Mouse (Mus musculus): ENCODE data around the gene Chst3. TPM values are rescaled to one million over a fixed set of nuclear protein-coding genes. Genes with fewer than 3 reads are reported as not detected.

Chst3 gene
- polyA plus RNA-seq (2016; fragmentation: Nextera tagmentation; extraction: Ambion mirVana), result 3.2 and 3.7 TPM in 2 replicates

DNA sequence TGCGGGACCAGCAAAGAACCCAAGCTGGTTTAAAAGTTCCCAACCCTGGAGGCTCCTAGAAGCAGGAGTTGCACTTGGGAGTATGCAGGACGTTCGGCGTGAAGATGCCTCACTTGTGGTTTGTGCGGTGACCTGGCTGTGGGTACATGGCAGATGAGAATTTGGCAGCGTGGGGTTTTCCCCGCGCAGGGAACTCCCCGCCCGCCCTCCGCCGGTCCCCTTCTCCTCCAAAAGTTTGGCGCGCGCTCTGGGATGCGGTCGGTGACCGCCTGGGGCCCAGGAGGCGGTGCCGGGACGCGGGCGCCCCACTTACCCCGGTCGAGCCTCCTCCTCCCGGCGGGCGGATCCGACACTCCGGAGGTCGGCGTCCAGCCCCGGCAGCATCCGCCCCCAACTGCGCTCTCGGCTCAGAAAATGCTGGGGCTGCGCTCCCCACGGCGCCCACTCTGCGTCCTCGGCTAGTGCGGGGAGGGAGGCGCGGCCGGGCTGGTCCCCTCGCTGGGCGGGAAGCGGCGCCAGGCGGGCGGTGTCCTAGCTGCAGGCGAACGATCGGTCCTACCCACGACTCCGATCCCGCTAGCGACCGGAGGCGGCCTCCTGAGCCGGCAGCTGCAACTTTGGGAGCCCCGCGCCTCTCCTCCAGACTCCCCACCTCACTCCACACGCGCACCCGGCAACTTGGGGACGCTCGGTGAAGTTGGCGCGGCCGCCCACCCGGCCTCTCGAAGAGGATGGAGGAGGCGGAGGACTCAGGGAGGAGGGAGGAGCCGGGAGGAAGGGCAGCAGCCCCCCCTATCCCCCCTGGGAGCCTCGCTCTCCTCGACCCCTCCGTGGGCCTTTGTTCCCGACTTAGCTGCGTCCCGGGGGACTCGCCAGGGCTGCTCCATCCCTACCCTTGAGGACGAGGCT lies at the start of gene Chst3:
Gene Chst3, minus strand, starts transcription at position 670 of the 909 bp plus-strand sequence.
- Histone ChIP-seq H3K36me3 (no peaks in the 10 kb centered on the region), H3K4me3 (peak within 1 kb of the TSS; percentile 47), H3K27me3 (peaks cover 18% of the 10 kb centered on the region), H3K27ac (peak within 1 kb of the TSS; percentile 60), H3K4me2 (replicated peaks) (peak within 1 kb of the TSS; percentile 67), H3K9me3 (replicated peaks) (no peaks in the 10 kb centered on the region), H3K4me1 (peaks cover 43% of the 10 kb centered on the region), H3K9ac (peak within 1 kb of the TSS; percentile 67)
- peak; percentile 81 for ATAC-seq (ENCODE audit: low FRiP score)
- under 1% methylated on average over 77 of the region's 83 CpGs for WGBS

DNA sequence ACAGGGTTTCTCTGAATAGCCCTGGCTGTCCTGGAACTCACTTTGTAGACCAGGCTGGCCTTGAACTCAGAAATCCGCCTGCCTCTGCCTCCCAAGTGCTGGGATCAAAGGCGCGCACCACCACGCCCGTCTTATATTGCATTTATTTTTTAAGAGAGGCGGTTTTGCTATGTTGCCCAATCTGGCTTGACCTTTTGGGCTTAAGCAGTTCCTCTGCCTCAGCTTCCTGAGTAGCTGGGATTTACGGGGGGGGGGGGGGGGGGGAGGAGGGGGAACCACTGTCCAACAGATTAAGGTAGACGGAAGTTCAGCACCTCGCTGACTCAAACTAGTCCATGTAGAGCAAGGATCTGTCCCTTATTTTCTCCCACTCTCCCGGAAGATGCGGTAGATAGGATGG lies 49.7 kb upstream of the Chst3 start:
- H3K36me3 ChIP-seq, result no peaks in the 10 kb centered on the region
- H3K9ac ChIP-seq, result no peak overlapping the region
- H3K27me3 ChIP-seq, result 0 out of 2 replicates have a peak, but pooled peaks cover 3% of the 10 kb centered on the region
- H3K4me2 ChIP-seq (replicated peaks), result no peak overlapping the region
- 85% methylated on average over 11 of the region's 11 CpGs for WGBS
- H3K4me1 ChIP-seq, result no peaks in the 10 kb centered on the region
- no peaks in the 10 kb centered on the region for H3K9me3 ChIP-seq (replicated peaks)
- no peak overlapping the region for H3K27ac ChIP-seq
- no peak for ATAC-seq (ENCODE audit: low FRiP score)
- no peak overlapping the region for H3K4me3 ChIP-seq

DNA sequence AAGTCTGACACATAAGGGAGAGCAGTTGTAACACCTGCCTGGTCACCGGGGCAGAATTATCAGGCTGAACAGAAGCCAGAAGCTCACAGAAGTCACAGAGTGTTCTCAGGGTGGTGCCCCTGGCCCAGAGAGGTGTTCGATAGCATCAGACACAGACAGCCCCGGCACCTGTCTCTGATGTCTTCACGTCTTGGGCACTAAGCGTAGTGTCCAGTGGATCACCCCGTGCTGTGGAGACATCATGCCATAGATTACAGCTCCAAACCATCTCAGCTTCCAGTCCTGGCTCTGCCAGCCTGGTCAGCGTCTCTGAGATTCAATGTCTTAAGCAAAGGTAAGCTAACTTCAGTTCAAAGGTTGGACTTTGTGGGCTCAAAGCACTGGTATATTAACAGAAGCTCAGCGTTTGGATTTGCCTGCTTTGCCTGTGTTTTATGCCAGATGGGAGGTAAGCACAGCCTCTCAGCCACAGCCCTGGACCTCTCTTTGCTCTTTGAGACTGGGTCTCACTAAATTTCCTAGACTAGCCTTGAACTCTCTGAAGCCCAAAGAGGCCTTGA lies 47.9 kb upstream of the Chst3 start:
- ATAC-seq (ENCODE audit: low FRiP score), result no peak
- Histone ChIP-seq H3K27me3 (no peaks in the 10 kb centered on the region), H3K4me2 (replicated peaks) (no peak overlapping the region), H3K9ac (no peak overlapping the region), H3K36me3 (no peaks in the 10 kb centered on the region), H3K4me1 (peaks cover 12% of the 10 kb centered on the region), H3K9me3 (replicated peaks) (no peaks in the 10 kb centered on the region), H3K4me3 (no peak overlapping the region), H3K27ac (no peak overlapping the region)
- WGBS, result 89% methylated on average over 8 of the region's 8 CpGs

DNA sequence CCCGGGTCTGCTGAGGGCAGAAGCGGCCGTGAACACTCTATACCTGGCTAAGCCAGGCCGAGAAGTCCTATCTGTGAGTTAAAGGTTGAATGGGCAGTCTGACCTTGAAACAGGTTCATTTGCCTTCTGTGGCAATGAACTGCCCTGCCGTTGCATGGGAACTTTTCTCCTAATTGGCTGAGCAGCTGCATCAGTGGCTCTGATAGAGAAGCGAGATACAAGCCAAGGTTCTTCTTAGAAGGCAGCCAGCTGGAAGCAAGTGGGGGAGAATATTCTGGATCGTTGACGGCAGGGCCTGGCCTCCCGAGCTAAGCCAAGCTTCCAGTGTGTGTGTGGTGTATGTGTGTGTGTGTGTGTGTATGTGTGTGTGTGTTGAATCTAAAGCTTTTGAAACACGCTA lies 46.2 kb upstream of the Chst3 start:
- no peaks in the 10 kb centered on the region for H3K9me3 ChIP-seq (replicated peaks)
- no peak overlapping the region for H3K9ac ChIP-seq
- no peaks in the 10 kb centered on the region for H3K36me3 ChIP-seq
- ATAC-seq (ENCODE audit: low FRiP score), result no peak
- H3K27me3 ChIP-seq, result no peaks in the 10 kb centered on the region
- H3K4me1 ChIP-seq, result peaks cover 12% of the 10 kb centered on the region
- no peak overlapping the region for H3K27ac ChIP-seq
- no peak overlapping the region for H3K4me2 ChIP-seq (replicated peaks)
- 86% methylated on average over 10 of the region's 10 CpGs for WGBS
- H3K4me3 ChIP-seq, result no peak overlapping the region

DNA sequence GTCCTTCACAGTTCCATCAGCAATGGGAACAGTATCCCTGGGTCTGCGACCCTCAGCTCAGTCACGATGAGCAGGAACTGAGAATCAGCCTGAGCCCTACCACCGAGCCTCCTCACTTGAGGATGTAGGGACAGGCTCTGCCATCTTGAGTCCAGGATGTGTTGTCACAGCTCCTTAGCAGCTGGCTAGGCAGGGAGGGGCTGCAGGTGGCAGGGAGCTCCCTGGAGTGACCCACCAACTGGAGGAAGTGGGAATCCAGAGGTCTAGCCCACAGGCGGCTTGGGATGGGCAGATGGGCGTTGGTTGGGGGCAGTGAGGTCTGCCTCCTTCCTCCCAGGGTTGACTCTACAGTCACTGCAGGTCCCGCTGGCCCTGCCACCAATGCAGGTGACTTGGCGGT lies 44.3 kb upstream of the Chst3 start:
- Histone ChIP-seq H3K27me3 (no peaks in the 10 kb centered on the region), H3K4me2 (replicated peaks) (no peak overlapping the region), H3K36me3 (no peaks in the 10 kb centered on the region), H3K4me1 (peaks cover 12% of the 10 kb centered on the region), H3K9ac (no peak overlapping the region), H3K9me3 (replicated peaks) (no peaks in the 10 kb centered on the region), H3K4me3 (no peak overlapping the region), H3K27ac (no peak overlapping the region)
- ATAC-seq (ENCODE audit: low FRiP score), result 0 out of 2 replicates have a peak, but pooled peaks have one; percentile 23
- WGBS, result 81% methylated on average over 7 of the region's 7 CpGs

DNA sequence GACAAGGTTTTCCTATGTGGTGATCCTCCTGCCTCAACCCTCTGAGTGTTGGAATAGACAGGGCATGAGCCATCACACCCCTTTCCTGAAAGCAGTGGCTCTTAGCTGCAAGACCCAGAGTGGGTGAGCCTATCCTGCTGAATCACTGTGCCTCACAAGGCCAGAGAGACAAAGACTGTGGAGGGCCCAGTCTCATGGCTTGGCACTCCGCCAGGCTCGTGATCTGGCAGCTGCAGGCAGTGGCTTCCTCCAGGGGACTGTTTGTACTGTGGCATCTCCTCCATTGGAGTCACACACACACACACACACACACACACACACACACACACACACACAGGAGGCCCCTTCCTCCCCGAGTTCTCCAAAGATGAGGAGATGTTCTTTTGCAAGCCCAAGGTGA lies 43.3 kb upstream of the Chst3 start:
- H3K4me3 ChIP-seq, result no peak overlapping the region
- H3K27ac ChIP-seq, result peak overlapping the region; percentile 62
- no peak overlapping the region for H3K4me2 ChIP-seq (replicated peaks)
- H3K9me3 ChIP-seq (replicated peaks), result no peaks in the 10 kb centered on the region
- H3K36me3 ChIP-seq, result no peaks in the 10 kb centered on the region
- ATAC-seq (ENCODE audit: low FRiP score), result peak; percentile 92
- peaks cover 12% of the 10 kb centered on the region for H3K4me1 ChIP-seq
- 36% methylated on average over 3 of the region's 3 CpGs for WGBS
- H3K27me3 ChIP-seq, result no peaks in the 10 kb centered on the region
- no peak overlapping the region for H3K9ac ChIP-seq

DNA sequence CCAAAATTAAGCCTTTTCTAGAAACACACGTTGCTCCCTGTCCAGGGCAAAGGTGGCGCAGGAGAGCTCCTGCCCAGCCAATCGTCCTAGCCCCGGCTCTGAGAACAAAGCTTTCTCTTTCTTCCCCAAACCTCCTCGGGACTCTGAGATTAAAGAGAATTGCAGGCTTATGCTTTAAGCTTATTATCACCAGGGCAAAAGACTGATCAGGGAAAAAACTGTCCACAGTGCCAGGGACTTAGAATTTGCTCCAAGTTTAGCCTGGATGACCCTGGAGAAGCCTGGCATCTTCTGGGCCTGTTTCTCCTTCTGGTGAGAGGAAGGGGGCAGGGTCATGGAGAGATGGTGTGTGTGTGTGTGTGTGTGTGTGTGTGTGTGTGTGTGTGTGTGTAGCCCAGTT lies 42.5 kb upstream of the Chst3 start:
- 36% methylated on average over 5 of the region's 5 CpGs for WGBS
- Histone ChIP-seq H3K9ac (no peak overlapping the region), H3K4me3 (no peak overlapping the region), H3K4me2 (replicated peaks) (no peak overlapping the region), H3K36me3 (no peaks in the 10 kb centered on the region), H3K4me1 (peaks cover 12% of the 10 kb centered on the region), H3K27me3 (no peaks in the 10 kb centered on the region), H3K9me3 (replicated peaks) (no peaks in the 10 kb centered on the region), H3K27ac (no peak overlapping the region)
- ATAC-seq (ENCODE audit: low FRiP score), result no peak

DNA sequence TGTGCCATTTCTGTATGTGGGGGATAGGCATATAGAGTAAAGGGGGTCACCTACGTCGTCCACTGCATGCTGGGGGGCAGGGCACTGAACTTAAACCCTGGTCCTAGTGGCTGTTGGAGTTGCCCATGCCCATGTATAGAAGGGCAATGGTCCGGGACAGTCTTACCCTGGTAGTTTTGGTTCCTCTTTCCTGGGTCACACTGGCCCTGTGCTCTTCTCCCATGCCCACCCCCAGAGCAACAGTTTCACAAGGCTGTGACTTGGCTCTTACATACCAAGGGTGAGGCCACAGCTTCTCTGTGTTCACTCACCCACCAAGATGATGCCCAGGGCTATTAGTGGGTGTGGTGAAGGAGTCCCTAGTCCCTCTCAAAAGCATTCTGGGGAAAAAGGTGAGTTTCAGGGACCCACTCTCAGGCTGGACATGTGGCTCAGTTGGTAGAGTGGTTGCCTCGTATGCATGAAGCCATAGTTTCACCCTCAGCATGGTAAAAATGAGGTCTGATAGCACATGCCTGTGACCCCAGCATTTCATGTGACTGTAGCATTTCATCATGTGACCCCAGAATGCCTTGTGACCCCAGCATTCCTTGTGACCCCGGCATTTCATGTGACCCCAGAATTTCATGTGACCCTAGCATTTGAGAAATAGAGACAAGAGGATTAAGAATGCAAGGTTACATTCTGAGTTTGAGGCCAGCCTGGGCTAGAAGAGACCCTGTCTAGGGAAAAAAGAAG lies 41.7 kb upstream of the Chst3 start:
- peaks cover 12% of the 10 kb centered on the region for H3K4me1 ChIP-seq
- WGBS, result 88% methylated on average over 5 of the region's 5 CpGs
- H3K9ac ChIP-seq, result no peak overlapping the region
- no peaks in the 10 kb centered on the region for H3K36me3 ChIP-seq
- no peak overlapping the region for H3K4me2 ChIP-seq (replicated peaks)
- no peaks in the 10 kb centered on the region for H3K9me3 ChIP-seq (replicated peaks)
- no peak for ATAC-seq (ENCODE audit: low FRiP score)
- no peaks in the 10 kb centered on the region for H3K27me3 ChIP-seq
- no peak overlapping the region for H3K4me3 ChIP-seq
- H3K27ac ChIP-seq, result no peak overlapping the region

DNA sequence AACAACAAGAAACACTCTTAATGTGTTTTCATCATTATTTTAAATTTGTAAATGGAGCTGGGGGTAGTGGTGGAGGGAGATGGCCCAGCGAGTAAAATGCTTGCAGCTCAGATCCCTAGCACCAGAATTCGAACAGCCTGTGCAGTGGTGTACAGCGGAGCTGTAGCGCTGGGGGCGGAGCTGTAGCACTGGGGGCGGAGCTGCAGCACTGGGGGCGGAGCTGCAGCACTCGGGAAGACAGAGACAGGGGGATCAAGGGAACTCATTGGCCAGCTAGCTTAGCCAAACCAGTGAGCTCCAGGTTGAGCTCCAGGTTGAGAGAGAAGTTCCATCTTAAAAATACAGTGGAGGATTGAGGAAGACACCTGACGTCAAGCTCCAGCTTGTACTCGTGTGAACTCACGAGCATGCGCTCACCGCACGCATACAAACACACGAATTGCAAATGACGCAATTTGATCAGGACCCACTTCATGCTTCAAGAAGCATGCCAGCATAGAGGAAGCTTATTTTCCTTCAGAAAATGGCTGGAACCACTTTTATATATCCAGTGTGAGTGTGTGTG lies 38.3 kb upstream of the Chst3 start:
- Histone ChIP-seq H3K4me3 (no peak overlapping the region), H3K36me3 (no peaks in the 10 kb centered on the region), H3K27me3 (no peaks in the 10 kb centered on the region), H3K9ac (no peak overlapping the region), H3K4me2 (replicated peaks) (no peak overlapping the region), H3K4me1 (peaks cover 4% of the 10 kb centered on the region), H3K9me3 (replicated peaks) (no peaks in the 10 kb centered on the region), H3K27ac (no peak overlapping the region)
- no peak for ATAC-seq (ENCODE audit: low FRiP score)
- WGBS, result 59% methylated on average over 16 of the region's 16 CpGs

DNA sequence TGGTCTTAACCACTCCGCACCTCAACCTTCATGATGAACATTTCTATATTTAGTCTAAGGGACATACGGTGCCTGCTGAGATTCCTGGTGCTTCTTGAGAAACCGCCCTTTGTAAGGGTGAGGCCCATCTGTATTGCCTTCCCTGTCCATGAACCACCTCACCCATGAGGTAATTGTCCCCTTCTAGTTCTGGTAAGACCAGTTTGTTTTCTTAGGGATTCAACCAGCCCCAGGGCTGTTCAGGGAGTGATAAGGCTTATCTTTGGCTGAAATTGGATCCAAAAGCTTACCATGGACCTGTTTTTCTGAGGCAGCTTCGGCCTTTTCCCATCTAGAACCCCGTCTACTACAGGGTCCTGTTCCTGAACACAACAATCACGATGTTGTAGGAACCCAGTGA lies 37.0 kb upstream of the Chst3 start:
- WGBS, result 90% methylated on average over 6 of the region's 6 CpGs
- no peak overlapping the region for H3K27ac ChIP-seq
- H3K4me3 ChIP-seq, result no peak overlapping the region
- no peak for ATAC-seq (ENCODE audit: low FRiP score)
- H3K9me3 ChIP-seq (replicated peaks), result no peaks in the 10 kb centered on the region
- no peaks in the 10 kb centered on the region for H3K27me3 ChIP-seq
- no peak overlapping the region for H3K9ac ChIP-seq
- no peaks in the 10 kb centered on the region for H3K36me3 ChIP-seq
- no peak overlapping the region for H3K4me2 ChIP-seq (replicated peaks)
- no peaks in the 10 kb centered on the region for H3K4me1 ChIP-seq

DNA sequence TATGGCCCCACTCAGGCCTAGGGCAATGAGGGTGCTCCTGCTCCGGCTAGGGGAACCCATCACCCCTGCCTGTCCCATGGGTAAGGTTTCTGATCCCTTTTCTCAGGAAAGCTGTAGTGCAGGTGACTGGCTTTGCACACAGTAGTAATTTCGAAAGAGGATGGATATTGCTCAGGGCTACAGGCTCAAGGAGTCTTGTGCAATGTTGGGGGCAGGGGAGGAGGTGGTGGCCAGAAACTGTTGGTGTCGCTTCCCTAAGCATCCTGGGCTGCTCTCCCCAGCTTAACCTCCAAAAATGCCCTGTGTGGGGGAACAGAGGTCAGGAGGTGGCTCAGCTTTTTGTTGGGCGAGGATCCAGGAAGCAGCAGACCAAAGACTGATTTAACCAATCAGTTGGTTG lies 33.5 kb upstream of the Chst3 start:
- 76% methylated on average over 4 of the region's 4 CpGs for WGBS

DNA sequence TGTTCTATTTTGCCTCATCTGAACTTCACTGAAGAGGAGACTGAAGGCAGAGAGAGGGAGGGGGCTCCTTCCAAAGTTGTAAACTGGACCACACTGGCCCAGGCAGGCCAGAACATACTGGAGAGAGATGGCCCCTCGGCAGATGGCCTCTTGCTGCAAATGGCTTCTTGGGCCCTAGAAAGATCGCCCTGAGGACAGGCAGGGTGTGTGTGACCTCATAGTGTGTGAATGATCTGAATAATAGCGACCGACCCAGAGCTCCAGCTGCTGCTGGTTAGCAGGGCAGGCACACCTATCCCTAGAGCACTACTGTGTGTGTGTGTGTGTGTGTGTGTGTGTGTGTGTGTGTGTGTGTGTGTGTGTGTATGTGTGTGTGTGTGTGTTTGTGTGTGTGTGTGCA lies 33.1 kb upstream of the Chst3 start:
- H3K9ac ChIP-seq, result no peak overlapping the region
- no peaks in the 10 kb centered on the region for H3K4me1 ChIP-seq
- no peak overlapping the region for H3K4me2 ChIP-seq (replicated peaks)
- H3K9me3 ChIP-seq (replicated peaks), result no peaks in the 10 kb centered on the region
- 66% methylated on average over 4 of the region's 4 CpGs for WGBS
- H3K27me3 ChIP-seq, result no peaks in the 10 kb centered on the region
- no peak overlapping the region for H3K4me3 ChIP-seq
- no peaks in the 10 kb centered on the region for H3K36me3 ChIP-seq
- no peak for ATAC-seq (ENCODE audit: low FRiP score)
- no peak overlapping the region for H3K27ac ChIP-seq

More for the DNA sequence above, 33.5 kb upstream of the Chst3 start:
- Histone ChIP-seq H3K4me3 (no peak overlapping the region), H3K27ac (no peak overlapping the region), H3K9me3 (replicated peaks) (no peaks in the 10 kb centered on the region), H3K4me1 (no peaks in the 10 kb centered on the region), H3K4me2 (replicated peaks) (no peak overlapping the region), H3K9ac (no peak overlapping the region), H3K36me3 (no peaks in the 10 kb centered on the region), H3K27me3 (no peaks in the 10 kb centered on the region)
- ATAC-seq (ENCODE audit: low FRiP score), result no peak
